Mouse (Mus musculus) adrenal gland, adult 2 months (tissue): ENCODE data around the gene Shtn1. TPM values are rescaled to one million over a fixed set of nuclear protein-coding genes. Genes with fewer than 3 reads are reported as not detected.

ENCODE experiments used
- DNase-seq: peaks from one replicate; pipeline ENCODE4 v3.0.0; 2021
- polyA plus RNA-seq: library from polyadenylated mRNA; depleted of rRNA; stranded (reverse); fragments of >200 nt; gene quantifications from 2 replicates; pipeline ENCODE4 v1.2.3, GENCODE M21; 2012
- total RNA-seq, 2 experiments: library from RNA; stranded (reverse); gene quantifications; 2 replicates each; pipeline ENCODE4 v1.2.3; 2021

Shtn1 gene
- total and polyA plus RNA-seq, 3 experiments: 2.5 to 20.5 (median 19.8) TPM

DNA sequence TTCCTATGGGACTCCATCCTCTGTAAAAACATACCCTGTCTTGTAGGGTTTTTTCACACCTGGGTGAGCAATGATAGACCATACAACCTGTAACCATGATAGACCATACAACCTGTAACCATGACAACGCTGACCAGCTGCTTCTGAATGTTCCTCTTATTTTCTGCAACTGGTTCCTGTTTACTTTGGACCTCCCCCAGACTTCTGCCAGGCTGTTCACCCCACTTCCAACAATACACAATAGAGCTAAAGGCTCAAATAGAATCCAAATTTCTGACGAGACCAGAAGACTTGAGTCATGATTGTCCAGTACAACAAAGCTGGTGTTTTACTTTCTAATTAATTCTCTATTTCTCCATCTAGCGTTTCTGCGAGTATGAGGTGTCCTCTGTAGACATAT lies 23.8 kb downstream of the Shtn1 start:
- no peak for DNase-seq

GRCm38 (mm10) chr19:59051622-59052021 lies 24.3 kb downstream of the Shtn1 start:
- no peak for DNase-seq

DNA sequence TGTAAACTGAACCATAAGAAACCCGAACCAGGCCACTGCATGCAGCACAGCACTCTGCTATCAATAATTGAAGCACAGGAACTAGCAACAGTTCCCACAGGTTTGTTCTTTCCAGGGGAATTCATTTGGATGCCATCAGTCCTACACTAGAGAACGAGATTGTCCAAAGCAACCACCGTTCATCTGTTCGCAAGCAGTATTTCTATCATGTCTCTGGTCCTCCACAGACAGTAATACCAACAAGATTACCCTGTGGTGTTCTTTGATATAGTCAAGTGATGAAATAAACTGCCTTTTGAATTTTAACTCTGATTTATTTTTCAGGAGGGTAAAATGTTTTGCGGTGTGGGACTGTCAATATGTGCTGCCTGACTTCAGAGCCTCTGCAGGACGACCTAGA lies 27.0 kb downstream of the Shtn1 start:
- no peak for DNase-seq

DNA sequence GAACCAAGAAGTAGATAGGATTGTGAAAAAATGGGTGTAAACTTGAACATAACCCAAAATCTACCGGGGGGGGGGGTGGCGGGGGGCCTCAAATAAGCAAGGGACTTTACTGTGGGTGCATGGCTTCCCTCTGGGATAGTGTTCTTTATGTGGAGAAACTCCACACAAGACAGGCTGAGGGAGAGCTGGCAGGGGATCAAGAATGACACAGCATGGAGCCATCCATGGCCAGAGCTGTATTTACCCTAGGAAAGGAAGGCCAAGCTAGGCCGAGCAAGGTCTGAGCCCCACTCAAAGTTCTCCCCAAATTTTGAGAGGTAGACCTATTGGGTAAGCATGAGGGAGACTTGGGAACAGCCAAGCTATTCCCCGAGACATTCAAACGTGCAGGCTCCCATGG lies 28.4 kb downstream of the Shtn1 start:
- DNase-seq: peak; percentile 30

DNA sequence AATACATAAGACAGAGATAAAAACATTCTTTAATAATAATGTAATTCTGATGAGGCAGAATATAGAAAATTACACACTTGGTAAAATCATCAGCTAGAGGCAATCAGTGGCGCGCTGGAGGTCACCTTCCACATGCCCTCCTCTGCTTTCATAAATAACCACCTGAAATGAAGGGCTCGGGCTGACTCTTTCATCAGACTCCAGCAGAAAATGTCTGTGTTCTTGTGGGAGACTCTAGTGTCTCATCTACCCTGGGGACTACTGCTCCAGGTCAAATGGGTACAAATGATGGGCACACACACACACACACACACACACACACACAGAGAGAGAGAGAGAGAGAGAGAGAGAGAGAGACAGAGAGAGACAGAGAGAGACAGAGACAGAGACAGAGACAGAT lies 34.8 kb downstream of the Shtn1 start:
- DNase-seq: no peak

GRCm38 (mm10) chr19:59038793-59039192 lies 37.1 kb downstream of the Shtn1 start:
- DNase-seq: no peak

- no peak for DNase-seq
Measured at GRCm38 (mm10) chr19:59036811-59037210, 39.1 kb downstream of the Shtn1 start.

DNA sequence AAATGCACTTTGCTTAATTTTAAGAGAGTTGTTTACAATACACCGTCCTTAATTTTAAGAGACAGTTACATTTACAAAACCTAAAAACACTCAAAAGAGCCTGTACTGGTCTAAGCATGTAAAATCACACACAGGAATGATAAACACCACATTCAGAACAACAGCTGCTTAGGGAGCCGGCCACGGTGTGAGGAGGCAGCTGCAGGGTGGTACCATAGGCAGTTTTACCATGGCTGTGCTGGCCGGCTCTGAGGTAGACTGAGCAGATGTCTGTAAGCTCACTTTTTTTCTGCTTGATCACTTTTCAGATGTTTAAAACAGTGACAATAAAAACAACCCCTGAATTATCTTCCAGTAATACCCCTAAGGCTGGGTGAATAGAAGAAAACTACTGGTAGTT lies 42.7 kb downstream of the Shtn1 start:
- no peak for DNase-seq

GRCm38 (mm10) chr19:59030221-59030620 lies 45.7 kb downstream of the Shtn1 start:
- DNase-seq: no peak

DNA sequence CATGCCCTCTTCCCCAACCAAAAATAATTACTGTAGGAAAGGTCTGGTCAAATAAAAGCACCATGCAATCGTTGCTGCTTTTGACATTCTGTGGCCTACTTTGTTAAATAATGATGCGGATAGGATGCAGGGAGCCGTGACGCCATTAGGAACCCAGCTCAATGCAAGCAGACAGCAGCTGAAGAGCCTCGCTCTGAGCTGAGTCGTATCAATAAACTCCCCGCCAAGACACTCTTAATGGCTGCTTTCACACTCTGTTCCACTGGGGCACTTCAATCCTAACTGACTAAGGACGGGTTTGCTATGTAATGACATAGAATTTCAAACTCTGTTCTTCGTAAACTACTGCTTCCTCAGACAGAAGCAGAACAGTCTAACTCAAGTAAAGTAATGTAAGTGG lies 46.9 kb downstream of the Shtn1 start:
- DNase-seq: no peak

GRCm38 (mm10) chr19:59028130-59028529 lies 47.8 kb downstream of the Shtn1 start:
- no peak for DNase-seq

DNA sequence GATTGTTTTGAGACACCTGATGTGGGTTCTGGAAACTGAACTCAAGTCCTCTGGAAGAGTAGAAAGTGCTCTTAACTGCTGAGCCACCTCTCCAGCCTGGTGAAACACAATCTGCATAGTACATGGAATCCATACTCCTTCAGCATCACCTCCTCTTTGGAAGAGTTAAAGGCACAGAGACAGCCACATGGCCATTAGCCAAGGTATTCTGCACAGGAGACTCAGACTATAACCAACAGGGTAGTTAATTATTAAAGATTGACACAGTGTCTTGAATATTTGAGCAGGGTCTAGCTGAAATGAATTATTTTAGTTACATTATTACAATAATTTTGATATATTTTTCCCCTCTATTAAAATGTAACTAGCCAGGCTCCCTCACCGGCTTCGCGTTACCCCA lies 52.0 kb downstream of the Shtn1 start:
- no peak for DNase-seq

GRCm38 (mm10) chr19:59021644-59022043 lies 54.3 kb downstream of the Shtn1 start:
- no peak for DNase-seq

DNA sequence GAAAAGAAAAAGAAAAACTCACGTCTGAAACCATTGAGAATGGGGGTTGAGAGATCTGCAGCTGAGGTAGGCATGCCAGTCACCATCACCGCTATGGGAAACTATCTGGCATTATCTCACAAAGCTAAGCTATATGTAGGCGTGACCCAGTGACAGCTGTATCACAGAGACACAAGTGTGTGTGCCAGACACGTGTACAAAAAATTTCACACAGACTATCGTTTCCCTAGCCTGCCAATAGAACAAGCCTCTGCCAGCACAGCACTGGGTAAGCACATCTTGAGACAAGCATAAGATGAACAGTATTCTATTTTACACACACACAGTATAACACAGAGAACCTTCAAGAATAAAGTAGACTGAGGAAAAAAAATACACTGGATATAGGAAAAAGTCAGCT lies 65.1 kb downstream of the Shtn1 start:
- DNase-seq: no peak

GRCm38 (mm10) chr19:59006577-59007340 lies 69.1 kb downstream of the Shtn1 start:
- no peak for DNase-seq

GRCm38 (mm10) chr19:59002827-59003226 lies 73.1 kb downstream of the Shtn1 start:
- no peak for DNase-seq

- no peak for DNase-seq
Measured at GRCm38 (mm10) chr19:58981571-58981970, 94.3 kb downstream of the Shtn1 start.

GRCm38 (mm10) chr19:58980056-58980440 lies 95.9 kb downstream of the Shtn1 start:
- DNase-seq: no peak

- peak; percentile 69 for DNase-seq
Measured at GRCm38 (mm10) chr19:58979436-58980055, 96.4 kb downstream of the Shtn1 start.

DNA sequence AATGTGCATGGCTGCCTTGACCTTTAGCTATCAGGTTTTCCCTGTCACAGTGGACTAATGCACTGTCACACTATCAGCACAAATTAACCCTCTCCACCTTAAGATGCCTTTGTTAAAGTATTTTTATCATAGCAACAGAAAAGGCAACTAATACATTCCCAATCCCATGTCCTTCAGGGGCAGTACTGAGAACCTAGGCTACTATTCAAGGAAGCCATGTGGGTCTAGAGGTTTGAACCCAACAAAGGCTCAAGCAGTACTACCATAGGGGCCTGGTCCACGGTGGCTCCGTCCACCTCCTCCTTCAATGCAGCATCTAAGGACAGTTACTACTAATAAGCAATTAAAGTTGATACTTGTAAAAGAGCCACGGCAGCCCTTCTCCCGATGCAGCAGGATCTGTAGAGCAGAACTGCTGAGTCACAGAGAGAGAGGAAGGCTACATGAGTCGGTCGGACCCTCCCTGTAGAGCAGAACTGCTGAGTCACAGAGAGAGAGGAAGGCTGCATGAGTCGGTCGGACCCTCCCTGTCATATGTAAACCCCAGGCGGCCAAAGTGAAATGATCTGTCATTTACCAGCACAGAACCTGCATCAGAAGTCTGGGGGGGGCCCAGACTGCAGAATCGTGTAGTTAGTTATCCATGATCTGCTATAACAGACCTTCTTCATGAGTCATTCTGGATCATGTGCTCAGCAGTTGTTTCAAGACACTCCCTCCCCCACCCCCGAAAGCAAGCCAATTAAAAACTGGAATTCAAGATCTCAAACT lies 97.3 kb downstream of the Shtn1 start:
- peak; percentile 76 for DNase-seq

GRCm38 (mm10) chr19:58975216-58975863 lies 100.6 kb downstream of the Shtn1 start:
- no peak for DNase-seq

DNA sequence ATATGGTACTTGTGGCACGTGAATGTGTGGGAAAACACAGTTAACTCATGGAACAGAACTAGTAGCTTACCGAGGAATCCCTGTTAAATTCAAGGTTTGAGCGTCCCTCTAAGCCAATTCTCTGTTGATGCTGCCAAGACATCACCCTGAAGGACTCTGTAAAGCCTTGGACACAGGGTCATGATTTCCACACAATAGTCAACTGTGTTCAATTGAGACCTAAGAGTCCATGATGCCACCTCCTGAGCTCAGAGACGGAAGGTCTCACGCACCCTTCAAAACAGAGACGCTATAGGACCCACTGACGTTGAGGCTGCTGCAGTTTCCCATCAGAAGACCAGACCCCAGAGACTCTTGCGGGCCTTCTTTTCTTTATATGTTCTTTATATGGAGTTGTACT lies 101.8 kb downstream of the Shtn1 start:
- peak; percentile 48 for DNase-seq

GRCm38 (mm10) chr19:58970826-58971225 lies 105.1 kb downstream of the Shtn1 start:
- DNase-seq: no peak
